Mouse (Mus musculus): ENCODE data around the gene Dgkq. TPM values are rescaled to one million over a fixed set of nuclear protein-coding genes. Genes with fewer than 3 reads are reported as not detected.
A peak's percentile ranks its signal among the peaks of the same experiment; 100 is the strongest.

The Dgkq gene
- total RNA-seq, 2 experiments from 2014 or later = 8.3 to 9.3 TPM

GRCm38 (mm10) chr5:108692271-108692670 lies 22.8 kb upstream of the Dgkq start, which contains the start of gene Fgfrl1:
Gene Fgfrl1, plus strand, starts transcription at chr5:108692382.
- ATAC-seq (replicated peaks; ENCODE audit: poor library complexity, severe bottlenecking) = peak; percentile 47

DNA sequence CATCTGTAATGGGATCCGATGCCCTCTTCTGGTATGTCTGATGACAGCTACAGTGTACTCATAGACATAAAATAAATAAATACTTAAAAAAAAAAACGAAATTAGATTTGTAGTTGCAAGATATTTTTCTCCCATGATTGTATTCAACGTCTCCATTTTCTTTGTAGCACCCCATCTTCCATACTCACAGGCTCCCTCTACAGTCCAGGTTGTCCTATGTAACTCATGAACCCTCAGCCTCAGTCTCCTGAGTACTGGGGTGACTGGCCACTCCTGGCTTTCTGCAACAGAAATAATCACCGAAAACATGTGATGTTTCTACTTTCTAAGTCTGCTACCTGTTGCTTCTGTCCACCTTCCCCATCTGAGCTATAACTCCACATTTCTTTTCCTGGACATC lies 21.7 kb upstream of the Dgkq start:
- no peak for ATAC-seq (replicated peaks; ENCODE audit: poor library complexity, severe bottlenecking)

- ATAC-seq (replicated peaks; ENCODE audit: poor library complexity, severe bottlenecking) = no peak
These were observed 19.6 kb upstream of the Dgkq start for GRCm38 (mm10) chr5:108689091-108689490.

- no peak for ATAC-seq (replicated peaks; ENCODE audit: poor library complexity, severe bottlenecking)
These were observed 11.4 kb upstream of the Dgkq start for GRCm38 (mm10) chr5:108680871-108681270.

DNA sequence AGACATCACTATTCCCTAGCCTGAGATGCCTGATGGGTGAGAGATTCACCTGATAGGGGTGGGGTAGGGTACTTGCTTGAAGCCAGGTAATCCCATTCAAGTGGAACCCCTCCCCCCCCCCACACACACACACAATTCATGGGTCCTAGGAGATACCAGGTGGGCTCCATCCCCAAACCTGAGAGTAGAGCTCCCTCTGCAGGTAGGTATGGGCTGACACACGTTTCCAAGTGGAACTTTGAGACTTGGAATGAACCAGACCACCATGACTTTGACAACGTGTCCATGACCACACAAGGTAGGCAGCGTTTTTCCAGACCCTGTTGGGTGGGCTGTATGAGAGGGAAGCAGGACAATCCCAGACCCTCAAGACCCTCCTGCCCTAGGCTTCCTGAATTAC lies 10.4 kb upstream of the Dgkq start:
- 0 out of 2 replicates have a peak, but pooled peaks have one; percentile 45 for ATAC-seq (replicated peaks; ENCODE audit: poor library complexity, severe bottlenecking)

DNA sequence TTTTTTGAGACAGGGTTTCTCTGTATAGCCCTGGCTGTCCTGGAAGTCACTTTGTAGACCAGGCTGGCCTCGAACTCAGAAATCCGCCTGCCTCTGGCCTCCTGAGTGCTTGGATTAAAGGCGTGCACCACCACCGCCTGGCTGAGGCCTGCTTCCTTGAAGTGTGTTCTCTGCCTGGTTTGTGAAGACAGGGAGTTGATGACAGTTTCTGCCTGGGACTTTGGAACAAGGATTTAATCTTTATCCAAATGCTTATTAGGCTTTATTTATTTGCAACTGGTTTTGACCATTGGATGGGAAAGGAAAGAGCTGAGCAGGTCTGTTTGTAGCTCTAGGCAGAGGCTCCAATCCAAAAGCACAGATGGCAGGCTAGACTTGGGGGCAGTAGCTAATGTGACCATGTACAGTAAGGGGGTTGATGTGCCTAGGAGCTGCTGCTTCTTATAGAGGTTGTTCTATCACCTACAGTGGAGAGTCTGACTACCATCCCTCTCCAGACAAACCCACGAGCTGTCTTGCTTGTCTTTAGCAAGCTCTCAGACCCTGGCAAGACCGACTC lies 8.9 kb upstream of the Dgkq start:
- ATAC-seq (replicated peaks; ENCODE audit: poor library complexity, severe bottlenecking) = no peak

GRCm38 (mm10) chr5:108677605-108678295 lies 8.3 kb upstream of the Dgkq start:
- no peak for ATAC-seq (replicated peaks; ENCODE audit: poor library complexity, severe bottlenecking)

DNA sequence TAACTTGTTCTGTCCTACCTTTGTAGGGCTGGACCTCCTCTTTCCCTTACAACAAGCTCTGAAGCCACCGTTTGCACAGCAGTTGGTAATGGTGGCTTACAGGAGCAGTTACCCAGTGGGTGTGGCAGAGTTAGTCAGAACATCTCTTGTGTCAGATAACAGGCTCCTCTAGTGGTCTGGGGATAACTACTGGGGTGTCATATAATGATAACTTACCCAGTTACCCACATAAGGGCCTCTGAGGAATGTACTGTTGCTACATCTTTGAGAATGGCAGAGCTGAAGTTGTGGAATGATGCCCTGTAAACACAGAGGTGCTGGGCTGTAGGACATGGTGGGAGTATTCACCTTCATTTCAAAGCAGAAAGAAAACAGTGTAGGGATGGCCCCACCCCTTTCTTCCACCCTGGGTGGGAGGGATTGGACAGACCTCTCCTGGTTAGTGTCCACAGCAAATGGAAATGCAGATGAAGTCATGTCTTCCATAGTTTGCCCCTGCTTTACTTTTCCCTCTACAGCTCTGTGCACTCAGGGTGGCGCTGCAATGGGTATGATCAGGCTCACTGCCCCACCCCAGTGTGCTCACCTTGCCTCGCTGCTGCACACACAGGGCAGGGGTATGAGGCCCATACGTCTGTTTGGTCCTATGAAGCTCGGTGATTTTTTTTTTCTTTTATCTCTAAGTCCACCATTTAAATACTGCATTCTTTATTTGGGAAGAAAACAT lies 7.5 kb upstream of the Dgkq start:
- ATAC-seq (replicated peaks; ENCODE audit: poor library complexity, severe bottlenecking) = no peak

- ATAC-seq (replicated peaks; ENCODE audit: poor library complexity, severe bottlenecking) = no peak
These were observed 5.9 kb upstream of the Dgkq start, which contains the start of gene Slc26a1 for GRCm38 (mm10) chr5:108675251-108675816. Gene Slc26a1, minus strand, starts transcription at chr5:108675569.

DNA sequence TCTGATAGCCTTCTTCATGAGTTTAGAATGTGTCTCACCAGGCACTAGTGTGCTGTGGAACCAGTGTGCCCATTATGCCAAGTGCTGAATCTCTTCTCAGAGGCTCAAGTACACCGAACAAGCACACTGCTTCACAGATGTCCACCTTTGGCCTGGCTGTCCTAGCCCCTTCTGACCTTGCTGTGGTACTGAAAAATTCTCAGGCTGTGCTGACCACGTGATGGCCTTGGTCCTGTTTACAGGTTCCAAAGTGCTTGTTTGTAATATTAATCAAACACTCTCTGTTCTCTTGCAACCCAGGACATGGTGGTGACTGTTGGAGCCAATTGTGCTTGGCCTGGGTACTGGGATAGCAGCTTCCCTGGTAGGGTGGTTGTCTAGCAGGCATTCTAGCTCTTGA lies 5.2 kb upstream of the Dgkq start:
- ATAC-seq (replicated peaks; ENCODE audit: poor library complexity, severe bottlenecking) = no peak

DNA sequence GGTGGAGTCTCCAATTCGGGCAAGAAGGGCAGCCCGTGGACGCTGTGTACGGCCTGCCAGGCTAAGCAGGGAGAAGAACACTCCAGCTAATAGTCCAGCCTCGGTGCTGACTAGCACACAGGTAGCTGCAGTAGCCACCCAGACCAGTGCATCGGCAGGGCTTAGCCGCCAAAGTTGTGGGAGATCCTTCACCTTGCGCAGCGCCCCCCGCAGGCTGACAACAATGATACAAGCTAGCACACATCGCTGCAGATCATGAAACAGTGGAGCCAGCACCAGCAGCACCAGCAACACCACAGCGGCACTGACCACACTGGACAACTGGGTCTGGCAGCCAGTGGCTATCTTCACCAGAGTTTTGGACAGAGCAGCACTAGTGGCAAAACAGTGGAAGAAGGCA lies 2.3 kb upstream of the Dgkq start:
- no peak for ATAC-seq (replicated peaks; ENCODE audit: poor library complexity, severe bottlenecking)

GRCm38 (mm10) chr5:108670785-108671184 lies 1.3 kb upstream of the Dgkq start:
- peak; percentile 27; the same call in 1 of the 2 replicates for ATAC-seq (replicated peaks; ENCODE audit: poor library complexity, severe bottlenecking)

- no peak for ATAC-seq (replicated peaks; ENCODE audit: poor library complexity, severe bottlenecking)
These were observed 514 bp upstream of the Dgkq start for GRCm38 (mm10) chr5:108669986-108670385.

DNA sequence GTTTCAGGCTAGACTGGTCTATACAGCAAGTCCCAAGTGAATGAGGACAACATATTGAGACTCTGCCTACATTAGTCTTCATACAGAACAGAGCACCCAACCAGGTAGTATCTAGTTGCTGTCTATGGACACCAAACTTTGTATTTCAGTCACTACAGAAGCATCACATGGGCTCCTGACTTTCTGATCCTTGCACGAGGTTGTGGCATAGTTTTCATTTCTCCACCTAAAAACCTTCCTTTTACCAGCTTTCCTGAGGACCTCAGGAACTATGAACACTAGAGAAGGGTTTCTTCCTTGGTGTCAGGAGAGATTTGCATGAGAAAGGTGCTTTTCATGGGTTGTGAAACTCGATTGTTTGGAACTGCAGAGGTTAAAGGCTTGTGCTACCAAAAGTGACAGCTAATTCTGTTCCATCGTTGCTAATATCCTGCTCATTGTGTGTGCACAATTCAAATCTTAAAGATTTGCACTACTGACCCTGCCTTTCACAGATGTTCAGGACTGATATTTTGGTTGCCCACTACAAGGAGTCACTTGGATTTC lies 1.0 kb downstream of the Dgkq start:
- no peak for ATAC-seq (replicated peaks; ENCODE audit: poor library complexity, severe bottlenecking)

DNA sequence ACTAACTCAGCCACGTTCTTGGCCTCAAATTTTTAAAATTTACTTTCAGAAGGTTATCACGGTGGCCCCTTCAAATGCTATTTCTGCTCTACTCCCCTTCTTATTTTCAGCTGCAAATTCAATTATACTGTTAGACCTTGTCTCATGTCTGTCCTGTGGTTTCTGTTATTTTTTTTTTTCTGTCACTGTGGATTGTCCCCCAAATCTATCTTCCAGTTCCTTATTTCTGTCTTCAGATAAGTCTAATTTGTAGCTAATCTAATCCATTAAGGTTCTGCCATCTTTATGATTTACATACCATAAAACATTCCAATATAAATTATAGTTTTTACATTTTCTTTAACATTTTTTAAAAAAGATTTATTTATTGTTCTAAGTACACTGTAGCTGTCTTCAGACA lies 2.1 kb downstream of the Dgkq start:
- ATAC-seq (replicated peaks; ENCODE audit: poor library complexity, severe bottlenecking) = no peak

- ATAC-seq (replicated peaks; ENCODE audit: poor library complexity, severe bottlenecking) = no peak
These were observed 4.4 kb downstream of the Dgkq start for GRCm38 (mm10) chr5:108665066-108665465.

DNA sequence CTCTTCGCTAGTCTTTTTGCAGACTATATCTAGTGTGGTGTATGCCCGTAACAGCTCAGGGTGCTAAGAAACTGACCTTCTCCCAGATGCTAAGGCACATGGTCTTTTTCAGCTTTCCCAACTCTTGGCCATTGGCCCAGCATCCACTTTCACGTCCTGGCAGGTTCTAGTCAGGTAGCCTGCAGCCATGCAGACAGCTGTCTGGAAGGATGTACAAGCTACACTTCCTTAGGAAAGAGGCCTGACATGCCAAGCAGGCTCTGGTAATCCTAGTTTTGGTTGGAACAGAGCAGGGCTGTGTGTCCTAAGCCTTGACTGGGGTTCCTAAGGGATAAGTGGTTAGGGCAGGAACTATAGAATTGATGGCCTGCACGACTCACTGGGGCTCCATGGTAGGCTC lies 6.7 kb downstream of the Dgkq start:
- no peak for ATAC-seq (replicated peaks; ENCODE audit: poor library complexity, severe bottlenecking)

DNA sequence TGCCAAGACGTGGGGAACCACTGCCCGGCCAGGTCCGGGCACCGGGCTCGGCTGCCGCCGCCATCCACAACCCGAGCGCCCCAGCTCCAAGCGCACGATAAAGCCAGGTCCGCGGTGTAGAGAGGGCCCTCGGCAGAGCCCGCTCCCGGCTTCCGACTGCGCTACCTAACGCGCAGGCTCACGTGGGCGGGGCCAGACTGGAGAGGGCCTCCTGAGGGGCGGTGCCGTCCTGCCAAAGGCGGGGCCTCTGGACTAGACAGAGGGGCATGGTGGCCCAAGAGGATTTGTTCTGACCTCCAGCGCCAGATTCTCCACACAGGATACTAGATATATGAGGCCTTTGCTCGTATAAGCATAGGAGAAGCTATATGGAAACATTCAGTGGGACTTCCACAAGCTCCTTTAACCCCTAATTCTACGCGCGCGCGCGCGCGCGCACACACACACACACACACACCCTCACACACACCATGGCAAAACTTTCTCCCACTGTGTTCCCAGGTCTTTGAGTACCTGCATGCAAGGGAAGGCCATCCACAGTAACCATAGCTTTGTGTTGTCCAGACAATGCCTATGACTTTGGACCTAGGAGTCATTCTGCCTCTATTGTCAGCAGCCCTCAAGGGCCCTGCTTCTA lies 8.7 kb downstream of the Dgkq start:
- peak; percentile 97 for ATAC-seq (replicated peaks; ENCODE audit: poor library complexity, severe bottlenecking)

- peak; percentile 22 for ATAC-seq (replicated peaks; ENCODE audit: poor library complexity, severe bottlenecking)
These were observed 9.5 kb downstream of the Dgkq start, which contains the start of gene Idua for GRCm38 (mm10) chr5:108659698-108660631. Gene Idua, plus strand, starts transcription at chr5:108660331.
